Mouse (Mus musculus) liver, embryonic 14.5 days (tissue): ENCODE data around the gene Hist1h2bl. TPM values are rescaled to one million over a fixed set of nuclear protein-coding genes. Genes with fewer than 3 reads are reported as not detected.
A peak's percentile ranks its signal among the peaks of the same experiment; 100 is the strongest.
"Not testable (repeated sequence)": the region's sequence is repeated elsewhere in the genome, so short reads cannot be mapped to it uniquely, and the experiment has no call there.

Experiments
- ATAC-seq: fragments of 200-750 bp; cut with Nextera tagmentation; 2 replicates; pipeline ENCODE4 v1.8.0; 2017; ENCODE audit warnings: moderate number of reproducible peaks, mild to moderate bottlenecking, moderate library complexity; ENCODE audit not compliant: insufficient read depth
- DNase-seq, 3 experiments: peaks; one replicate each; pipeline ENCODE4 v3.0.0-alpha.2; 2012 to 2013; ENCODE audit warnings: low read depth in 3 of 3, low spot score in 3 of 3
- H3K27ac ChIP-seq: fragments of 300-500 bp; sonication (generic); 2 replicates; pipeline ENCODE4 v1.5.1; 2014; ENCODE audit warnings: moderate library complexity, mild to moderate bottlenecking, control low read depth, inconsistent platforms
- H3K27me3 ChIP-seq: fragments of 300-500 bp; sonication (generic); 2 replicates; pipeline ENCODE4 v1.6.1; 2014; ENCODE audit warnings: mild to moderate bottlenecking, low read length, moderate library complexity; ENCODE audit not compliant: control insufficient read depth, insufficient read depth
- H3K36me3 ChIP-seq: fragments of 300-500 bp; sonication (generic); replicated peaks from 2 replicates; pipeline ENCODE4 v1.6.1; 2014; ENCODE audit warnings: low read depth; ENCODE audit not compliant: control insufficient read depth, insufficient read depth
- H3K4me1 ChIP-seq, 2 experiments: fragments of 200-500 bp in 1 of 2; fragments of 300-500 bp in 1 of 2; sonication (generic) in 1 of 2; replicated peaks; 2 replicates each; pipeline ENCODE4 v1.6.1; 2012 to 2014; ENCODE audit warnings: antibody characterized with exemption in 1 of 2, inconsistent platforms in 1 of 2, low read length in 1 of 2; ENCODE audit not compliant: control insufficient read depth in 2 of 2, insufficient read depth in 2 of 2
- H3K4me2 ChIP-seq: fragments of 300-500 bp; sonication (generic); 2 replicates; pipeline ENCODE4 v1.6.1; 2014; ENCODE audit warnings: low read depth, mild to moderate bottlenecking, control low read depth, moderate library complexity
- H3K4me3 ChIP-seq, 2 experiments: fragments of 200-500 bp in 1 of 2; fragments of 300-500 bp in 1 of 2; sonication (generic) in 1 of 2; 2 replicates each; pipeline ENCODE4 v1.5.1; 2012 to 2014; ENCODE audit warnings: low read depth in 2 of 2, low read length in 2 of 2, mild to moderate bottlenecking in 2 of 2, control low read depth in 1 of 2, inconsistent platforms in 1 of 2, moderate library complexity in 1 of 2; ENCODE audit not compliant: insufficient read depth in 1 of 2
- H3K9ac ChIP-seq: fragments of 300-500 bp; sonication (generic); replicated peaks from 2 replicates; pipeline ENCODE4 v1.6.1; 2014; ENCODE audit warnings: mild to moderate bottlenecking, control low read depth, moderate library complexity
- H3K9me3 ChIP-seq: fragments of 300-500 bp; sonication (generic); 2 replicates; pipeline ENCODE4 v1.6.1; 2016; ENCODE audit warnings: low read length, mixed read lengths; ENCODE audit not compliant: control insufficient read depth
- CTCF ChIP-seq: IDR thresholded peaks from 2 replicates; pipeline ENCODE4 v1.5.1; 2016; ENCODE audit warnings: antibody characterized with exemption, low read depth, control low read depth
- EP300 ChIP-seq: IDR thresholded peaks from 2 replicates; pipeline ENCODE4 v1.6.1; 2016; ENCODE audit warnings: antibody characterized with exemption, low read depth
- WGBS: fragments of 180-500 bp; shearing (Covaris S2); extraction: QIAGEN DNeasy Blood & Tissue Kit; methylation state at CpG from one replicate; pipeline ENCODE4 v1.1.7; 2014; ENCODE audit not compliant: insufficient replicate concordance; 5-methylcytosine and 5-hydroxymethylcytosine counted together
- polyA plus RNA-seq, 2 experiments: library from polyadenylated mRNA; depleted of rRNA in 1 of 2; stranded (reverse) in 1 of 2; unstranded in 1 of 2; fragments of >200 nt; fragmentation: Nextera tagmentation in 1 of 2; extraction: Ambion mirVana in 1 of 2; gene quantifications; 2 replicates each; pipeline versions ENCODE4 v1.2.1 to v1.2.3; 2012 to 2014

Gene Hist1h2bl
- polyA plus RNA-seq, 2 experiments, result 4.8 to 16.0 TPM

DNA sequence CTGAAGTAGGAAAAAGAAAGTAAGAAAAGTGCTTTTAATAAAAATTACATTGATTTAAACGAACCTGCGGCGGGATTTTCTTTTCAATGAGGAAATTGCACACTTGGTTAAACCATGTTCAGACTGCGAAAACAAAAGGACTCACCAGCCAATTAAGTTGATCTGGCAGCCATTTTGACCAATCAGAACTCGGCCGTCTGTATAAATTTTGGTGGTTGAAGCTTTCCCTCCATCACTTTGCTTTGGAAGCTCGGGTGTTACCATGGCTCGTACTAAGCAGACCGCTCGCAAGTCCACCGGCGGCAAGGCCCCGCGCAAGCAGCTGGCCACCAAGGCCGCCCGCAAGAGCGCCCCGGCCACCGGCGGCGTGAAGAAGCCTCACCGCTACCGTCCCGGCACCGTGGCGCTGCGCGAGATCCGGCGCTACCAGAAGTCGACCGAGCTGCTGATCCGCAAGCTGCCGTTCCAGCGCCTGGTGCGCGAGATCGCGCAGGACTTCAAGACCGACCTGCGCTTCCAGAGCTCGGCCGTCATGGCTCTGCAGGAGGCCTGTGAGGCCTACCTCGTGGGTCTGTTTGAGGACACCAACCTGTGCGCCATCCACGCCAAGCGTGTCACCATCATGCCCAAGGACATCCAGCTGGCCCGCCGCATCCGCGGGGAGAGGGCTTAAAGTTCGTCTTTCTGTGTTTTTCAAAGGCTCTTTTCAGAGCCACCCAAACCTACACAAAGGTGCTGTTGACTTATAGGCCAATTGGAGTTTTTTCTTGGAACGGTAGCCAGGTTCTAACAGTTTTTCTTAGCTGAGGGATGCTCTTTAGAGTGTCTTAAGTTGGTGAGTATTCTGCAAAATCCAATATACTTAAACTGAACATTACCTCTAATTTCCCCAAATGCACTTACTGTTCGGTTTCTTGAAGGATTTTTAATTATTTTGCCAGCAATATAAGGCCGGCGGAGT is 1.7 kb upstream of the Hist1h2bl start, which contains the start of gene Hist1h3h:
TSS of gene Hist1h3h (plus strand) at position 263 of the 961 bp plus-strand sequence.
- DNase-seq, result peak; percentile 90 to 92 (median 92)
- H3K4me3 ChIP-seq, result peak within 1 kb of the TSS; percentile 67 to 69
- peak within 1 kb of the TSS; percentile 99 for H3K27ac ChIP-seq
- peaks cover 16 to 28% of the 10 kb centered on the region in 2 experiments for H3K4me1 ChIP-seq
- H3K9me3 ChIP-seq, H3K36me3 ChIP-seq, H3K27me3 ChIP-seq: not testable (repeated sequence)
- under 1% methylated on average over 27 of the region's 56 CpGs for WGBS
- H3K4me2 ChIP-seq, result peak within 1 kb of the TSS; percentile 99
- ATAC-seq, result peak; percentile 21
- peak; percentile 61 for TF ChIP-seq EP300
- H3K9ac ChIP-seq, result peak within 1 kb of the TSS; percentile 98

- ATAC-seq (peak; percentile 13; the same call in 1 of the 2 replicates), DNase-seq (peak in 2 of 3 experiments; percentile 54 to 72)
- H3K36me3 ChIP-seq, H3K27me3 ChIP-seq, H3K9me3 ChIP-seq: not testable (repeated sequence)
- under 1% methylated on average over 11 of the region's 38 CpGs for WGBS
- peaks cover 18 to 27% of the 10 kb centered on the region in 2 experiments for H3K4me1 ChIP-seq
- peak overlapping the region; percentile 98 for H3K9ac ChIP-seq
- peak overlapping the region; percentile 67 to 69 for H3K4me3 ChIP-seq
- peak overlapping the region; percentile 100 for H3K27ac ChIP-seq
- H3K4me2 ChIP-seq, result peak overlapping the region; percentile 99
Observed at GRCm38 (mm10) chr13:21716540-21717391, 823 bp upstream of the Hist1h2bl start.

GRCm38 (mm10) chr13:21715131-21715863 is 646 bp downstream of the Hist1h2bl start:
- peaks cover 20 to 35% of the 10 kb centered on the region in 2 experiments for H3K4me1 ChIP-seq
- H3K27me3 ChIP-seq, result no peaks in the 10 kb centered on the region
- peak overlapping the region; percentile 100 for H3K27ac ChIP-seq
- peak in 2 of 3 experiments; percentile 56 to 65 for DNase-seq
- H3K4me2 ChIP-seq, result peak overlapping the region; percentile 99
- ATAC-seq, result peak; percentile 2; the same call in 1 of the 2 replicates
- no peaks in the 10 kb centered on the region for H3K36me3 ChIP-seq
- under 1% methylated on average over 22 of the region's 22 CpGs for WGBS
- no peaks in the 10 kb centered on the region for H3K9me3 ChIP-seq
- peak overlapping the region; percentile 98 for H3K9ac ChIP-seq
- H3K4me3 ChIP-seq, result peak overlapping the region; percentile 65 to 73
- TF ChIP-seq CTCF (no peak), EP300 (no peak)

DNA sequence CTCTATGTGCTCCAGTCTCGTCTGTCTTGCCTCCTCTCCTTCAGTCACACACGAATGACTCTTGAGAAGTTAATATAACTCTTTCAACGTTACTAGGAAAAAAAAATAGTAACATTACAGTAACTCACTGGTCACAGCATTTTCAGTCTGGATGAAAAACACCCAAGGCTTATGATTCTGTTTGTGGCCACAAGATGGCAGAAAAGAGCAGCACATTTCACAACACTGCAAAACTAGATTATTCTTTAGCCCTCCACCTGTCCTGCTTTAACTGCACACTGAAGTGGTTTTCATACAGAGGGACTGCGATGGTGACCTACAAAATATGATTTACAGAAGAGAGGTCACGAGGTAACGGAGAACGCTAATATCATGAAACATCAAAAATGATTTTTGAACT is 1.2 kb downstream of the Hist1h2bl start:
- Histone ChIP-seq H3K27ac (peak overlapping the region; percentile 100), H3K36me3 (no peaks in the 10 kb centered on the region), H3K4me1 (peaks cover 15 to 31% of the 10 kb centered on the region in 2 experiments), H3K9me3 (no peaks in the 10 kb centered on the region), H3K9ac (peak overlapping the region; percentile 98), H3K27me3 (no peaks in the 10 kb centered on the region), H3K4me2 (peak overlapping the region; percentile 99), H3K4me3 (peak overlapping the region; percentile 65 to 73)
- ATAC-seq (no peak), DNase-seq (peak; percentile 70 to 79 (median 71))
- under 1% methylated on average over 7 of the region's 7 CpGs for WGBS
- TF ChIP-seq EP300 (no peak; the same call in 1 of the 2 replicates), CTCF (peak; percentile 88)
